Mouse (Mus musculus): ENCODE measurements around the gene Ptprn2. TPM values are rescaled to one million over a fixed set of nuclear protein-coding genes. Genes with fewer than 3 reads are reported as not detected.

The Ptprn2 gene
- polyA plus RNA-seq (2012; rRNA removed) = 0.40 and 1.0 TPM in 2 replicates

DNA sequence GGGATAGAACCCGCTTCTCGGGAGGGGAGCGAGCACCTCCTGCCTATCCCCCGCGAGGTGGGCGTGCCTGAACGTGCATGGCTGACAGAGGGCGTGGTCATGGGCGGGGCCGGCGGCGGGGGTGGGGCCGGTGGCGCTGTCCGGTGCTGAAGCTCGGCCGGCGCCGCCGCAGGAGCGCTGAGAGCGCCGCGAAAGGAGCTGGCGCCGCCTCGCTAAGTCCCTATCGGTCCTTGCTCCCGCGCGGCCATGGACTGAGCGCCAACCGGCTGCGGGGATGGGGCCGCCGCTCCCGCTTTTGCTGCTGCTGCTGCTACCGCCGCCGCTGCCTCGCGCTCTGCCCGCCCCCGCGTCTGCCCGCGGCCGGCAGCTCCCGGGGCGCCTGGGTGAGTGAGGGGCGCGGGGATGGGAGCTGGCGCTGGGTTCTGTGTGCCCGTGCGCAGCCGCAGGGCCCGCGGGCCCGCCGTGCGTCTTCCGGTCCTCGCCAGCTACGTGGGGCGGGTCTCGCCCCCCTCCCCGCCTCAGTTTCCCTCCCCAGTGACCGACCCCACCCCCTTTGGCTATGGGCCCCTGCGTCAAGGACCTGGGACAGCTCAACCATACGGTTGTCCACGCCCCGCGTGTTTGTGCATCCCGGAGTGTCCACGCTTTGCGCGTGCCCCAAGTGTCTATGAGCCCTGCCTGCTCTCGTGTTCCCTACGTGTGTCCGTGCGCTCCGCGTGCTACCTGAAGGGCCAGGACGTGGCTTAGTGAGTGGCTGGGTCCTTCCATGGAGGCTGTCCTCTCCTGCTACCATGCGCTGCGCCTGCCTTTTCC lies at the start of gene Ptprn2:
Gene Ptprn2, plus strand, starts transcription at position 130 of the 813 bp plus-strand sequence.
- H3K27ac ChIP-seq (ENCODE audit: control insufficient read depth, insufficient read depth, low read depth, low read length) = no peak within 1 kb of the TSS
- peaks cover 13% of the 10 kb centered on the region for H3K4me1 ChIP-seq (ENCODE audit: control insufficient read depth, insufficient read depth, low read length)
- no peaks in the 10 kb centered on the region for H3K27me3 ChIP-seq (ENCODE audit: control insufficient read depth, insufficient read depth, low read length)
- no peaks in the 10 kb centered on the region for H3K36me3 ChIP-seq (ENCODE audit: control insufficient read depth, insufficient read depth, low read length)
- H3K4me3 ChIP-seq (ENCODE audit: control insufficient read depth, low read depth, low read length) = peak within 1 kb of the TSS; percentile 57
- TF ChIP-seq POLR2A (IDR thresholded peaks at IDR 0.05; ENCODE audit: control insufficient read depth, low read depth, low read length) (0 out of 2 replicates have a peak, but pooled peaks have one; percentile 13), CTCF (IDR thresholded peaks at IDR 0.05; ENCODE audit: control insufficient read depth, insufficient read depth, insufficient replicate concordance, low read depth, low read length) (no peak)

GRCm38 (mm10) chr12:116436125-116436524 lies 49.4 kb upstream of the Ptprn2 start:
- peaks cover 3% of the 10 kb centered on the region for H3K36me3 ChIP-seq (ENCODE audit: control insufficient read depth, insufficient read depth, low read length)
- H3K4me3 ChIP-seq (ENCODE audit: control insufficient read depth, low read depth, low read length) = no peak overlapping the region
- no peaks in the 10 kb centered on the region for H3K27me3 ChIP-seq (ENCODE audit: control insufficient read depth, insufficient read depth, low read length)
- no peak for TF ChIP-seq POLR2A (IDR thresholded peaks at IDR 0.05; ENCODE audit: control insufficient read depth, low read depth, low read length)
- no peak for TF ChIP-seq CTCF (IDR thresholded peaks at IDR 0.05; ENCODE audit: control insufficient read depth, insufficient read depth, insufficient replicate concordance, low read depth, low read length)
- no peaks in the 10 kb centered on the region for H3K4me1 ChIP-seq (ENCODE audit: control insufficient read depth, insufficient read depth, low read length)
- H3K27ac ChIP-seq (ENCODE audit: control insufficient read depth, insufficient read depth, low read depth, low read length) = no peak overlapping the region

DNA sequence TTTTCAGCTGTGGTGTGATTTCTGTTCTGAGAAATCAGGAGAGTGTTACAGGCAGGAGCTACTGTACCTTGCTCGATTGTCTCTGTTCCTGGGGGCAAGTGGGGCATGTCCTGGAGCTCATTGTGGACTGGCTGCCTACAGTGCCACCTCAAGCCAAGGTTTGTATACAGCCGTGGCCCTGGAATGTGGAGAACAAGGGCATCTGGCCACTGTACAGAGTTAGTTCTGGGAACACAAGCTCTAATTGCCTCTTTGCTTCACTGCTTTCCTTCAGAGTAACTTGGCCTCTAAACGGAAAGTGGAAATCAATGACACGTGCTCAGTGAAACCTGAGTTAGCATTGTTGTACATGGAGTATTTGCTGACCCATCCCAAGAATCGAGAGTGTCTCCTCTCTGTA lies 46.9 kb upstream of the Ptprn2 start:
- Histone ChIP-seq H3K36me3 (ENCODE audit: control insufficient read depth, insufficient read depth, low read length) (peaks cover 3% of the 10 kb centered on the region), H3K27me3 (ENCODE audit: control insufficient read depth, insufficient read depth, low read length) (no peaks in the 10 kb centered on the region), H3K27ac (ENCODE audit: control insufficient read depth, insufficient read depth, low read depth, low read length) (no peak overlapping the region), H3K4me3 (ENCODE audit: control insufficient read depth, low read depth, low read length) (no peak overlapping the region), H3K4me1 (ENCODE audit: control insufficient read depth, insufficient read depth, low read length) (no peaks in the 10 kb centered on the region)
- TF ChIP-seq CTCF (IDR thresholded peaks at IDR 0.05; ENCODE audit: control insufficient read depth, insufficient read depth, insufficient replicate concordance, low read depth, low read length) = no peak
- no peak for TF ChIP-seq POLR2A (IDR thresholded peaks at IDR 0.05; ENCODE audit: control insufficient read depth, low read depth, low read length)

GRCm38 (mm10) chr12:116442184-116442583 lies 43.3 kb upstream of the Ptprn2 start:
- peaks cover 3% of the 10 kb centered on the region for H3K36me3 ChIP-seq (ENCODE audit: control insufficient read depth, insufficient read depth, low read length)
- no peaks in the 10 kb centered on the region for H3K4me1 ChIP-seq (ENCODE audit: control insufficient read depth, insufficient read depth, low read length)
- no peak overlapping the region for H3K27ac ChIP-seq (ENCODE audit: control insufficient read depth, insufficient read depth, low read depth, low read length)
- H3K27me3 ChIP-seq (ENCODE audit: control insufficient read depth, insufficient read depth, low read length) = no peaks in the 10 kb centered on the region
- TF ChIP-seq POLR2A (IDR thresholded peaks at IDR 0.05; ENCODE audit: control insufficient read depth, low read depth, low read length) (no peak), CTCF (IDR thresholded peaks at IDR 0.05; ENCODE audit: control insufficient read depth, insufficient read depth, insufficient replicate concordance, low read depth, low read length) (no peak)
- H3K4me3 ChIP-seq (ENCODE audit: control insufficient read depth, low read depth, low read length) = no peak overlapping the region

DNA sequence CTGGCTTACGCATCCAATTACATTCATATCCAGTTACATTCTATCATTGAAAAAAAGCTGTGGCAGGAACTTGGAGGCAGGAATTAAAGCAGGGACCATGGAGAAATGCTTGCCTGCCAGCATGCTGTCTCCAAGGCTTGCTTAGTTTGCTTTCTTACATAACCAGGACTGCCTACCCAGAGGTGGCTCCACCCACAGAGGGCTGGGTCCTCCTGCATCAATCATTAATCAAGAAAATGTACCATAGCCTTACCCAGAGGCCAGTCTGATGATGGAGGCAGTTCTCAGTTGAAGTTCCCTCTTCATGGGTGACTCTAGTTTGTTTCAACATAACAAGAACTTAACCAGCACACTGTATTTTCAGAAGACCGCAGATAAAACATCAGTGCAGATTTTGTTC lies 36.0 kb upstream of the Ptprn2 start:
- Histone ChIP-seq H3K4me3 (ENCODE audit: control insufficient read depth, low read depth, low read length) (no peak overlapping the region), H3K27ac (ENCODE audit: control insufficient read depth, insufficient read depth, low read depth, low read length) (no peak overlapping the region), H3K27me3 (ENCODE audit: control insufficient read depth, insufficient read depth, low read length) (no peaks in the 10 kb centered on the region), H3K4me1 (ENCODE audit: control insufficient read depth, insufficient read depth, low read length) (no peaks in the 10 kb centered on the region), H3K36me3 (ENCODE audit: control insufficient read depth, insufficient read depth, low read length) (no peaks in the 10 kb centered on the region)
- TF ChIP-seq POLR2A (IDR thresholded peaks at IDR 0.05; ENCODE audit: control insufficient read depth, low read depth, low read length) = no peak
- TF ChIP-seq CTCF (IDR thresholded peaks at IDR 0.05; ENCODE audit: control insufficient read depth, insufficient read depth, insufficient replicate concordance, low read depth, low read length) = no peak

- TF ChIP-seq POLR2A (IDR thresholded peaks at IDR 0.05; ENCODE audit: control insufficient read depth, low read depth, low read length) = no peak
- no peak for TF ChIP-seq CTCF (IDR thresholded peaks at IDR 0.05; ENCODE audit: control insufficient read depth, insufficient read depth, insufficient replicate concordance, low read depth, low read length)
- H3K4me1 ChIP-seq (ENCODE audit: control insufficient read depth, insufficient read depth, low read length) = no peaks in the 10 kb centered on the region
- no peak overlapping the region for H3K4me3 ChIP-seq (ENCODE audit: control insufficient read depth, low read depth, low read length)
- peaks cover 1% of the 10 kb centered on the region; the same call in 1 of the 2 replicates for H3K36me3 ChIP-seq (ENCODE audit: control insufficient read depth, insufficient read depth, low read length)
- no peak overlapping the region for H3K27ac ChIP-seq (ENCODE audit: control insufficient read depth, insufficient read depth, low read depth, low read length)
- H3K27me3 ChIP-seq (ENCODE audit: control insufficient read depth, insufficient read depth, low read length) = no peaks in the 10 kb centered on the region
These were observed 25.0 kb upstream of the Ptprn2 start for GRCm38 (mm10) chr12:116460379-116461065.

DNA sequence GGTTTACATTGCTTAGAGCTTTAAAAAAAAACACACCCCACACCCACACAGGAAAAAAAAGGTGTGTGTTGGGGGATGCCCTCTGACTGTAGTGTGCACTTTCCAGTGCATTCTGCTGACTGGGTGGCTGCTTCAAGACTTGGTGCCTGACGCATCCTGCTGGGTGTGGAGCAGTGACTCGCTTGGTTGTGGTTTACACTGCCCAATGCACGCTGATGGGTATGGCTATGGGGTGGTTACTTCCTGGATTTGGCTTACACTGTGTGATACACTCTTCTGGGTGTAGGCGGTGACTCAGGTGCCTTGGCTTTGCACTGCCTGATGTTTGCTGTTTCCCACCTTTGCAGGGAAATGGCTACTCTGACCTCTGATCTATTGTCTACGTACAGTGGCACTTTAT lies 18.5 kb upstream of the Ptprn2 start:
- H3K27me3 ChIP-seq (ENCODE audit: control insufficient read depth, insufficient read depth, low read length) = no peaks in the 10 kb centered on the region
- no peak overlapping the region for H3K27ac ChIP-seq (ENCODE audit: control insufficient read depth, insufficient read depth, low read depth, low read length)
- no peaks in the 10 kb centered on the region for H3K4me1 ChIP-seq (ENCODE audit: control insufficient read depth, insufficient read depth, low read length)
- H3K4me3 ChIP-seq (ENCODE audit: control insufficient read depth, low read depth, low read length) = no peak overlapping the region
- H3K36me3 ChIP-seq (ENCODE audit: control insufficient read depth, insufficient read depth, low read length) = no peaks in the 10 kb centered on the region
- TF ChIP-seq POLR2A (IDR thresholded peaks at IDR 0.05; ENCODE audit: control insufficient read depth, low read depth, low read length) = no peak
- TF ChIP-seq CTCF (IDR thresholded peaks at IDR 0.05; ENCODE audit: control insufficient read depth, insufficient read depth, insufficient replicate concordance, low read depth, low read length) = no peak
